Mouse (Mus musculus) heart, embryonic 16.5 days (tissue): ENCODE results near the gene Prdm16. TPM values are rescaled to one million over a fixed set of nuclear protein-coding genes. Genes with fewer than 3 reads are reported as not detected.

Experiments used
- ATAC-seq: fragments of 200-750 bp; cut with Nextera tagmentation; replicated peaks from 2 replicates; pipeline ENCODE4 v1.8.0; 2017; ENCODE audit warnings: moderate number of reproducible peaks; ENCODE audit not compliant: insufficient read depth, low FRiP score; ENCODE audit errors: extremely low read depth
- H3K27ac ChIP-seq: fragments of 300-500 bp; sonication (generic); 2 replicates; pipeline ENCODE4 v1.5.1; 2014; ENCODE audit warnings: mild to moderate bottlenecking, low read length, control low read depth, moderate library complexity
- H3K27me3 ChIP-seq: fragments of 300-500 bp; sonication (generic); 2 replicates; pipeline ENCODE4 v1.6.1; 2014; ENCODE audit warnings: low read length, mixed read lengths; ENCODE audit not compliant: control insufficient read depth, insufficient read depth
- H3K36me3 ChIP-seq: fragments of 300-500 bp; sonication (generic); 2 replicates; pipeline ENCODE4 v1.6.1; 2014; ENCODE audit not compliant: control insufficient read depth, insufficient read depth
- H3K4me1 ChIP-seq: fragments of 300-500 bp; sonication (generic); 2 replicates; pipeline ENCODE4 v1.6.1; 2014; ENCODE audit warnings: low read length, mixed read lengths; ENCODE audit not compliant: control insufficient read depth, insufficient read depth
- H3K4me2 ChIP-seq: fragments of 300-500 bp; sonication (generic); 2 replicates; pipeline ENCODE4 v1.6.1; 2014; ENCODE audit warnings: low read depth, mild to moderate bottlenecking, control low read depth, low read length
- H3K4me3 ChIP-seq: fragments of 300-500 bp; sonication (generic); 2 replicates; pipeline ENCODE4 v1.5.1; 2014; ENCODE audit warnings: mild to moderate bottlenecking, control low read depth, low read length
- H3K9ac ChIP-seq: fragments of 300-500 bp; sonication (generic); 2 replicates; pipeline ENCODE4 v1.6.1; 2014; ENCODE audit warnings: low read length, control low read depth
- H3K9me3 ChIP-seq: fragments of 300-500 bp; sonication (generic); replicated peaks from 2 replicates; pipeline ENCODE4 v1.6.1; 2016; ENCODE audit warnings: low read length; ENCODE audit not compliant: control insufficient read depth
- WGBS: fragments of 180-500 bp; shearing (Covaris S2); extraction: QIAGEN DNeasy Blood & Tissue Kit; methylation state at CpG from one replicate; pipeline ENCODE4 v1.1.7; 2014; 5-methylcytosine and 5-hydroxymethylcytosine counted together
- polyA plus RNA-seq: library from polyadenylated mRNA; unstranded; fragments of >200 nt; fragmentation: Nextera tagmentation; extraction: Ambion mirVana; gene quantifications from 2 replicates; pipeline ENCODE4 v1.2.1, GENCODE M21; 2015

The Prdm16 gene
- polyA plus RNA-seq, 1 experiment from 2014 or later: 18.2 TPM

DNA sequence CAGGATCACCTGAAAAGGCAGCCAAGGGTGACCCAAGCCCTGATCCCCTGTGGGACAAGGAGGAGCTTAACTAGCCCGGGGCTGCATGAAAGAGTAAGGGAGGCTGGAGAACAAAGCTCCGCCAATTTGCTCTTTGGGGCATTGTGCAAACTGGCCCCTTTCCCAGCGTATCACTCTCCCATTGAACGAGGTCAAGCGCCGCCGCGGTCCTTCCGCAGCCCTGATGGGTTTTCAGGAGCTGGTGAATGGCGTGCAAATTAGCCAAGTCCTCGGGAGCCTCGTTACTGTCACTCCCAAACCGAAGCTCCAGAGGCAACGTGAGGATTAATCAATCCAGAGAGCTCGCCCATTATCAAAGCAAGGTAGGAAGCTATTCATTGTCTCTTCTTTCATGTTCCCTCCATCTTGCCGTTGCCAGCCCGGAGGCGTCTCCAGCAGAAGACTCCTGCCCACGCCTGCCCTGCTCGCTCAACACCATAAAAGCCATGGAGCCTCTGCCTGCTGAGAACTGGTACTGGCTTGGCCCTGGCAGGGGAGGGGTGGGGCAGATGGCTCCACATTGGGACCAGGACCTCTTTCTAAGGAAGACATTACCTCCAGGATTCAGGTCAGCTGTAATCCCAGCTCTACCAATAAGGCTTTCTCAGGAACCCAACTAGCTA lies 129.8 kb downstream of the Prdm16 start:
- Histone ChIP-seq H3K9me3 (no peaks in the 10 kb centered on the region), H3K9ac (no peak overlapping the region), H3K27me3 (0 out of 2 replicates have a peak, but pooled peaks cover 2% of the 10 kb centered on the region), H3K4me2 (no peak overlapping the region), H3K4me1 (peaks cover 44% of the 10 kb centered on the region), H3K4me3 (no peak overlapping the region), H3K36me3 (no peaks in the 10 kb centered on the region), H3K27ac (no peak overlapping the region)
- 35% methylated on average over 20 of the region's 20 CpGs for WGBS
- no peak for ATAC-seq

DNA sequence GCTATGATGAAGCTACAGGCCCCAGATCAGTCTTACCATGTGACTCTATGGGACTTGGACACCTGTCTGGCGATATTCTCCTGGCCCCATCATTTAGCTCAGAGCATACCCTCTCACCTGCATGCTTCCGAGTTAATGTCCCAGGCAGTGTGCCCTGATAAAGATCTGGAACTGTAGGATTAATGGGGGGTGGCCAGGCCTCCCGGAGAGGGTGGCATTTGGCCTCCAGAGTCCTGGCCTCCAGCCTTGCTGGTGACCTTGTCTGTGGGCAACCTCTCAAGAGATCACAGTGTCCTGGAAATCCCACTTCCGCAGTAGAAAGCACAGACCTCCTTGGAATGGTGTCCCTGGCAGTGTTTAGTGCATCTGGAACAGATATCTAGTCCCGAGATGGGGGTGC lies 131.4 kb downstream of the Prdm16 start:
- no peaks in the 10 kb centered on the region for H3K9me3 ChIP-seq
- no peaks in the 10 kb centered on the region for H3K36me3 ChIP-seq
- 0 out of 2 replicates have a peak, but pooled peaks cover 2% of the 10 kb centered on the region for H3K27me3 ChIP-seq
- H3K27ac ChIP-seq: no peak overlapping the region
- H3K4me2 ChIP-seq: no peak overlapping the region
- 72% methylated on average over 5 of the region's 5 CpGs for WGBS
- H3K4me1 ChIP-seq: peaks cover 50% of the 10 kb centered on the region
- ATAC-seq: no peak
- no peak overlapping the region for H3K4me3 ChIP-seq
- no peak overlapping the region for H3K9ac ChIP-seq

DNA sequence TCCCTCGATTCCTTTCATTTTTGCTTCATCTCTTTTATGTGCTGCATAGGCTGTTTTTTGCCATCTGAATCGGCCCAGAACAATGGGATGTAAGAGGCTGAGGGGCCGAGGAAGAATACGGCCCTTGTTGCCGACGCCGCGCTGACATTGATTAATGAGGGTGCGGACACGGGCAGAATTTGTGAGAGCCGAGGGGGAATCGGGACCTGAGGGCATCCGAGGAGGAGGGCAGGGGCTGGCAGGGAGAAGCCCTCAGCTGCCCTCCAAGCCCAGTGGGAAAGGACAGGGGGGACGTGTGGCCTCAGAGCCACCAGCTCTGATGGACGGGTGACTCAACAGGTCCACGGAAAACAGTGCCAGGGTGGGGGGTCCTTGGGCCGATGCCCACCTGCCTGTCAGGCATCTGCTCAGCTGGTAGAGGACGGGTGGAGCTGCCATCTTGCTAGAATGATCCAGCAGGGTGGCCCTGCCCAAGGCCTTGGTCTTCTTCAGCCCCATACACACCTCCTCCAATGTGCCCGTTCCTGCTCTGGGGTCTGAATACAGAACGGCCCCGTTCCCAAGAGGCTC lies 133.3 kb downstream of the Prdm16 start:
- Histone ChIP-seq H3K36me3 (no peaks in the 10 kb centered on the region), H3K4me1 (peaks cover 64% of the 10 kb centered on the region), H3K9ac (peak overlapping the region; percentile 15), H3K27ac (peak overlapping the region; percentile 79), H3K9me3 (no peaks in the 10 kb centered on the region), H3K27me3 (0 out of 2 replicates have a peak, but pooled peaks cover 2% of the 10 kb centered on the region), H3K4me2 (peak overlapping the region; percentile 51), H3K4me3 (no peak overlapping the region)
- WGBS: 59% methylated on average over 21 of the region's 21 CpGs
- ATAC-seq: no peak

DNA sequence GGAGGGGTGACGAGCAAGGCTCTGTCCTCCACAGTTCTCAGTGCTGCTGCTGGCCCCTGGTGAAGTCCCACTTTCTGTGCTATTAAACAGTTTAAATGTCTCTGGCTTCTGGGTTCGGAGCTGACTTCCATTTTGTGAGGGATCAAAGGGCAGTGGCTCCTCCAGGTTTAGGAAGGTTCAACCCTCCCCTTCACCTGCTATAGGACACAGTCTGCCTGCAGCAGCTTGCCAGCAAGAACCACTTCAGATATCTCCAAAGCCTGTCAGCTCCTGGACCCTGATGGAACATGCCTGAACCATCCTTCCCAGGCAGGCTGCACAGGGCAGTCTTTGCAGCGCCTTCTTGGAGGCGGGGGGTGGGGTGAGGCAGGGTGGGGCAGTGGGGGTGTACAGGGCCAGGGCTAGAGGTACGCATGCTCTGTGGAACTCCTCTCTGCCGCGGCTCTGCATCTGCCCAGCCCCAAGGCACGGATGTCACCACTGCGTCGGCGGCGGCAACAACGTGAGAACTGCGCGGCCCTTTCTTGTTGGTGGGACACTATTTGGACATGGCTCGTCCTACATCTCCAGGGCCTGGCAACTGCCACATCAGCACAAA lies 134.2 kb downstream of the Prdm16 start:
- Histone ChIP-seq H3K4me3 (0 out of 2 replicates have a peak overlapping the region, but pooled peaks have one; percentile 4), H3K27ac (peak overlapping the region; percentile 79), H3K4me2 (peak overlapping the region; percentile 51), H3K27me3 (0 out of 2 replicates have a peak, but pooled peaks cover 2% of the 10 kb centered on the region), H3K9me3 (no peaks in the 10 kb centered on the region), H3K36me3 (no peaks in the 10 kb centered on the region), H3K9ac (peak overlapping the region; percentile 48), H3K4me1 (peaks cover 70% of the 10 kb centered on the region)
- WGBS: 45% methylated on average over 16 of the region's 16 CpGs
- ATAC-seq: peak; percentile 78

DNA sequence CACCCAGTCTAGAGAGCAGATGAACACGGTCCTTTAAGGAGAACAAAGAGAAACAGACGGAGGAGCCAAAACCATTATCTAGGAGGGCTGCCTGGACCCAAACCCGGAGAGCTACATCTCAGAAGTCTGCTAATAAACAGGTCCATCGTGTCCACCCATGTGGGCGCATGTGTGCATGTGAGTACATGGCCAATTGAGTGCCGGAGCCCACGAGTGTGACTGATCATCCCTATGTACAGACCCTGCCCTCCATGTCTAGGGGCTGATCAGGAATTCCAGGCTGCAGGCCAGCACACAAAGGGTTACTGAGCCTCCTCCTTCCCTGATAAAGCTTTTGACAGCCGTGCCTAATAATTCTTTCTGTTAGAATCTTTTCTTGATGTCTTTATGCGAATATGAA lies 136.0 kb downstream of the Prdm16 start:
- no peak for ATAC-seq
- WGBS: 79% methylated on average over 9 of the region's 9 CpGs
- H3K4me3 ChIP-seq: no peak overlapping the region
- no peak overlapping the region for H3K4me2 ChIP-seq
- no peaks in the 10 kb centered on the region for H3K36me3 ChIP-seq
- no peaks in the 10 kb centered on the region for H3K9me3 ChIP-seq
- H3K9ac ChIP-seq: no peak overlapping the region
- H3K27me3 ChIP-seq: no peaks in the 10 kb centered on the region
- H3K27ac ChIP-seq: peak overlapping the region; percentile 92
- H3K4me1 ChIP-seq: peaks cover 70% of the 10 kb centered on the region

DNA sequence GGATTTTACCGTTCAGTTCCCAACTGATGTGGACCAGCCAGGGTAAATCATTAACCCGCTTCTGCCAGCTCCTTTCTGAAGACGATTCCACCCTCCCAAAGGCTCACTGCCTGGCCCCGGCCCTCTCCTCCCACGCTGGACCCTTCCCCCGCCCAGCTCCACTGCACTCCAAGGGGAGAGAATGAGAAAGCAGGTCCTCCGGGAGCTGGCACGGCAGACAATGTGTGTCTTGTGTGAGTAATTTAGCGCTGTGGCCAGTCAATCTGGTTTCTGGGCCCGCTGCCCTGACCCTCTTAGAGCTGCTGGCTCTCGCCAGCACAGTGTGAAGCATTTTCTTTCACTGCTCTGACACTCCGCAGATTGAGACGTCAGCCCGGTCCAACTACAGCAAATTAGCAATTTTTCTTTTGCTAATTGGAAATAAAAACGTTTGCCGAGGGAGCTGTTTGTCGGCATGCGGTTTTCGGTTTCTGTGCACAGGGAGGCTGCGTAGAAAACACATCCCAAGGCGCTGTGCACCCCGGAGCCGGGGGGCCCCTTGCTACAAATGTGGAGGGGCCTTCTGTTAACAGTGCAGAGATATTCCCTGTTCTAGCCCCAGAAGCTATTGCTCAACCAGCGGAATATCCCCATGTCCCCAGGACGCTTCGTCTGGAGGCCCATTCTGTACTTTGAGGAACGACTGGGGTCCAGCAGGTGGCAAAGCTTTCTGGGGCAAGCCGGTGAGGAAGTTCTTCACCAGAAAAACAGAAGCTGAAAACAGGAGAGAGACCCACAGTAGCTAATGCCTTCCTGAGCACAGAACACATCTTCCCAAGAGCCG lies 136.8 kb downstream of the Prdm16 start:
- peak; percentile 35 for ATAC-seq

DNA sequence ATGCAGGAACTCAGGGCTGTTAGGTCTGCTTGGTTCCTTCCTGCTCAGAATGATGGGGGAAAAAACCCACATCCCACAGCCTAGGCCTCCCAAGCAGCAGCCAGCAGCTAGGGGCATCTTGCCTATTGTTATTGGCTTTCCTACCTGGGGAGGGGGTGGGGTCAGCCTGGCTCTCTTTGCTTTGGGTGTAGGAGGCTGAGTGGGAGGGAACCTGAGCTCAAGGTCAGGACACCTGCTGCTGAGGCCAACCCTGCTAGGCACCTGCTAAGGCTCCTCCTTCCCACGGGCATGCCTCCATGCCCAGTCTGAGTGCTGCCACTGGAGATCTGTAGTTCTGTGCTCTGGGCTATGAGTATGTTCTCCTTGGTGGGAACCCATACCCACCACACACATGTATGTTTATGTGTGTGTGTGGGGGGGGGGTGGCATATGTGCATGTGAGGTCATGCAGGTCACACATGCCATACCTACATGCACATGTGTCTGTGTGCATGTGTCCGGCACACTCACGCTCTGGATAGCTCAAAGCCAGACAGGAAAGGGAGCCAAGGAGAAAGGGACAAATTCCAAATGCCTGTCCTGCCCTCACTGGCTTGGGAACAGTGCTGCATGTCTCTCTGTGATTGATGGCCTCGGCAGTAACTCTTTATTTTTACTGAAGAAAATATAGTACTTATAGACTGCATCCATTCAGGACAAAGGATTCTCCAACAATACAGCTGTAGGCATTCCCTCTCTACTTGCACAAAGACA lies 139.1 kb downstream of the Prdm16 start:
- H3K9ac ChIP-seq: peak overlapping the region; percentile 22; the same call in 1 of the 2 replicates
- no peaks in the 10 kb centered on the region for H3K36me3 ChIP-seq
- H3K4me3 ChIP-seq: no peak overlapping the region
- H3K27ac ChIP-seq: peak overlapping the region; percentile 92
- 0 out of 2 replicates have a peak, but pooled peaks have one; percentile 1 for ATAC-seq
- H3K4me2 ChIP-seq: no peak overlapping the region
- no peaks in the 10 kb centered on the region for H3K27me3 ChIP-seq
- H3K4me1 ChIP-seq: peaks cover 61% of the 10 kb centered on the region
- H3K9me3 ChIP-seq: no peaks in the 10 kb centered on the region
- WGBS: 53% methylated on average over 4 of the region's 4 CpGs

More for the DNA sequence above, 136.8 kb downstream of the Prdm16 start:
- H3K36me3 ChIP-seq: no peaks in the 10 kb centered on the region
- H3K4me3 ChIP-seq: no peak overlapping the region
- peak overlapping the region; percentile 92 for H3K27ac ChIP-seq
- peaks cover 70% of the 10 kb centered on the region for H3K4me1 ChIP-seq
- H3K27me3 ChIP-seq: no peaks in the 10 kb centered on the region
- WGBS: 36% methylated on average over 29 of the region's 29 CpGs
- peak overlapping the region; percentile 19; the same call in 1 of the 2 replicates for H3K4me2 ChIP-seq
- no peaks in the 10 kb centered on the region for H3K9me3 ChIP-seq
- peak overlapping the region; percentile 36 for H3K9ac ChIP-seq

DNA sequence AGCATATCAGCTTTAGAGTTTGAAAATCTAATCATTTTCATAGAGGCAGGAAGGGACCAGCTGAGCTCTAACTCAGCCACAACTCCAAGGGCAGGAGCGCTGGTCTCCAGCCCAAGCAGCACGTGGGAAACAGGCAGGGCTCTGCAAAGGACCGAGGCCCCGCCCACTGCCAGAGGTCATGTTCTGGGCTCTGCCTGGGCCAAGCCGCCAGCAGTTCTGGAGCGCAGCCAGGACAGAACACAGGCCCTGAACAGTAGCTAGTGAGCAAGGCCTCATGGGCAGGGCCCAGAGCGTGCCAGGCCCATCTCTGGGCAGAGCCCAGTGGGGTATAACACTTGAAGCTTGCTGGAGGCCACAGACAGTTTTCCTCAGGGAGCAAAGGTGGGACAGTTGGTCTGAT lies 139.7 kb downstream of the Prdm16 start:
- H3K9ac ChIP-seq: peak overlapping the region; percentile 21; the same call in 1 of the 2 replicates
- 14% methylated on average over 7 of the region's 7 CpGs for WGBS
- H3K27ac ChIP-seq: peak overlapping the region; percentile 92
- peak; percentile 90 for ATAC-seq
- no peaks in the 10 kb centered on the region for H3K36me3 ChIP-seq
- H3K4me1 ChIP-seq: peaks cover 56% of the 10 kb centered on the region
- H3K4me2 ChIP-seq: no peak overlapping the region
- no peak overlapping the region for H3K4me3 ChIP-seq
- no peaks in the 10 kb centered on the region for H3K27me3 ChIP-seq
- H3K9me3 ChIP-seq: no peaks in the 10 kb centered on the region
